Comparison of ENCODE assay signal across 9 mouse cellular contexts in the genomic region with DNA sequence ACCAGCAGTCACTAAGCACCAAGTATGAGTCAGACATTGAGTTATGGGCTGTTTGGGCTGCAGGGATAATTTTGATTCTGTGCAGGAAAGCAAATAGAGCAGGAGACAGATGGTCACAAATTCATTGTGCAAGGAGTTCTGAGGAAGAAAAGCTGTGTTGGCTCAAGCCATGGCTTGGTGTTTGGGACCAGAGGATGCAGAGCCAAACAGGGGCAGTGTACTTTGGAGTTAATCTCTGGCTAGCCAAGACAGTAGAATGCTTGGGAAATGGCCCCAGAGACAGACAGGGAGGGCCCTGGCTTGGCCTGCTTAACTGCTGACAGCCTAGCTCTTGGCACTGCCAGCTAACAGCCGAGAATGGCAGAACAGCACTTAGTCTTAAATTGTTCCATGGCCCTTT.
DNase-seq lines count a peak whose midpoint lies in the region; ATAC-seq and TF ChIP-seq lines count a peak whose summit lies in the region.
"Had no signal": no experiment of that assay in that cellular context is flagged by ENCODE, and none has a peak within 500 bp of the region (broad histone marks: within the 10 kb centered on the region; RNA-seq: fewer than 3 reads in every experiment).

No protein-coding gene starts in this region.

- no peaks in the 10 kb centered on the region for H3K27me3 ChIP-seq in forebrain, embryonic 14.5 days (replicated peaks; ENCODE audit: control insufficient read depth, insufficient read depth, low read length)
- no peaks in the 10 kb centered on the region for H3K27me3 ChIP-seq in forebrain, embryonic 11.5 days (ENCODE audit: control insufficient read depth, insufficient read depth, low read length)
- no peaks in the 10 kb centered on the region for H3K27me3 ChIP-seq in lung, embryonic 14.5 days (ENCODE audit: insufficient read depth, low read length)
- H3K27me3 ChIP-seq: heart, embryonic 15.5 days had no signal

- DNase-seq in forebrain, embryonic 14.5 days (ENCODE audit: low spot score), result peak; percentile 24
- no peak for DNase-seq in forebrain, embryonic 11.5 days (ENCODE audit: low spot score)
- DNase-seq in cerebellum, adult 18-20 months, result peak; percentile 60 to 79
- DNase-seq in heart, postnatal 14 days, result peak; percentile 16 to 29
- DNase-seq in lung, embryonic 14.5 days, result peak; percentile 6
- no peak for DNase-seq in ovary, postnatal 14 days (ENCODE audit: low spot score)
- no peak for DNase-seq in kidney, postnatal 36 days

- intact Hi-C loops in heart, postnatal 14 days (cut with DNase I), result no loop called here

- no peaks in the 10 kb centered on the region for H3K9me3 ChIP-seq in forebrain, embryonic 14.5 days (replicated peaks; ENCODE audit: control insufficient read depth, low read length)
- H3K9me3 ChIP-seq in forebrain, embryonic 11.5 days (ENCODE audit: control insufficient read depth, low read length), result no peaks in the 10 kb centered on the region
- H3K9me3 ChIP-seq in lung, embryonic 14.5 days (ENCODE audit: low read depth, low read length), result no peaks in the 10 kb centered on the region
- H3K9me3 ChIP-seq: heart, embryonic 15.5 days had no signal

- no peak overlapping the region for H3K9ac ChIP-seq in forebrain, embryonic 14.5 days (ENCODE audit: low read length)
- no peak overlapping the region for H3K9ac ChIP-seq in forebrain, embryonic 11.5 days (ENCODE audit: low read length)
- no peak overlapping the region for H3K9ac ChIP-seq in lung, embryonic 14.5 days
- H3K9ac ChIP-seq: heart, embryonic 15.5 days had no signal

- WGBS in forebrain, embryonic 14.5 days, result 68% methylated on average over 1 of the region's 1 CpGs
- WGBS in forebrain, embryonic 11.5 days, result 89% methylated on average over 1 of the region's 1 CpGs
- WGBS in lung, embryonic 14.5 days, result 66% methylated on average over 1 of the region's 1 CpGs

- no peak for TF ChIP-seq CTCF in lung, embryonic 14.5 days (IDR thresholded peaks at IDR 0.05; ENCODE audit: low read depth)

- H3K36me3 ChIP-seq in forebrain, embryonic 14.5 days (ENCODE audit: control insufficient read depth, insufficient read depth, low read length), result no peaks in the 10 kb centered on the region
- no peaks in the 10 kb centered on the region for H3K36me3 ChIP-seq in forebrain, embryonic 11.5 days (ENCODE audit: control insufficient read depth, insufficient read depth, low read length)
- no peaks in the 10 kb centered on the region for H3K36me3 ChIP-seq in lung, embryonic 14.5 days (ENCODE audit: insufficient read depth)
- H3K36me3 ChIP-seq: heart, embryonic 15.5 days had no signal

- H3K4me1 ChIP-seq in forebrain, embryonic 14.5 days (ENCODE audit: control insufficient read depth, insufficient read depth, low read length), result no peaks in the 10 kb centered on the region
- H3K4me1 ChIP-seq in forebrain, embryonic 11.5 days (replicated peaks; ENCODE audit: control insufficient read depth, insufficient read depth, low read length), result no peaks in the 10 kb centered on the region
- no peaks in the 10 kb centered on the region for H3K4me1 ChIP-seq in lung, embryonic 14.5 days (ENCODE audit: insufficient read depth)
- H3K4me1 ChIP-seq: heart, embryonic 15.5 days had no signal

- no peak overlapping the region for H3K27ac ChIP-seq in forebrain, embryonic 14.5 days (ENCODE audit: low read depth, low read length)
- no peak overlapping the region for H3K27ac ChIP-seq in forebrain, embryonic 11.5 days (ENCODE audit: low read depth, low read length)
- H3K27ac ChIP-seq in lung, embryonic 14.5 days (ENCODE audit: low read depth), result no peak overlapping the region
- H3K27ac ChIP-seq: heart, embryonic 15.5 days had no signal

- no peak overlapping the region for H3K4me3 ChIP-seq in forebrain, embryonic 14.5 days (ENCODE audit: low read depth, low read length)
- no peak overlapping the region for H3K4me3 ChIP-seq in forebrain, embryonic 11.5 days (ENCODE audit: low read depth, low read length)
- H3K4me3 ChIP-seq in lung, embryonic 14.5 days (ENCODE audit: low read depth, low read length), result no peak overlapping the region
- H3K4me3 ChIP-seq: heart, embryonic 15.5 days had no signal

- ATAC-seq in forebrain, embryonic 14.5 days, result peak; percentile 34; the same call in 1 of the 2 replicates
- no peak for ATAC-seq in forebrain, embryonic 11.5 days (replicated peaks; ENCODE audit: low FRiP score)
- ATAC-seq in lung, embryonic 14.5 days (ENCODE audit: insufficient read depth), result no peak
- no peak for ATAC-seq in CD4-positive, CD25-positive, alpha-beta regulatory T cell, adult 4 months

- H3K4me2 ChIP-seq in forebrain, embryonic 14.5 days (ENCODE audit: low read length), result no peak overlapping the region
- no peak overlapping the region for H3K4me2 ChIP-seq in forebrain, embryonic 11.5 days (ENCODE audit: low read depth, low read length, severe bottlenecking)
- H3K4me2 ChIP-seq in lung, embryonic 14.5 days, result no peak overlapping the region
- H3K4me2 ChIP-seq: heart, embryonic 15.5 days had no signal

Comparison
In these comparisons a context has a peak if more than half of its experiments do, and no peak if none do; other contexts are left out.
1. DNase-seq: peak in forebrain, embryonic 14.5 days (single experiment), cerebellum, adult 18-20 months (2 of 2), heart, postnatal 14 days (2 of 2) and lung, embryonic 14.5 days (single experiment); none in forebrain, embryonic 11.5 days (single experiment), ovary, postnatal 14 days (single experiment) and kidney, postnatal 36 days (0 of 2).